Mouse (Mus musculus) ES-Bruce4 (cell line): ENCODE measurements around the gene Pdcd1lg2. TPM values are rescaled to one million over a fixed set of nuclear protein-coding genes. Genes with fewer than 3 reads are reported as not detected.

Source experiments
- H3K27ac ChIP-seq: 2 replicates; pipeline ENCODE4 v1.5.1; 2012; ENCODE audit warnings: low read length, inconsistent platforms; ENCODE audit not compliant: insufficient read depth
- H3K27me3 ChIP-seq: 2 replicates; pipeline ENCODE4 v1.6.1; 2012; ENCODE audit warnings: mild to moderate bottlenecking, low read length, inconsistent platforms; ENCODE audit not compliant: control insufficient read depth, poor library complexity, insufficient read depth, severe bottlenecking
- H3K36me3 ChIP-seq: 2 replicates; pipeline ENCODE4 v1.6.1; 2012; ENCODE audit warnings: inconsistent platforms, mild to moderate bottlenecking, low read length, moderate library complexity; ENCODE audit not compliant: control insufficient read depth, poor library complexity, insufficient read depth, severe bottlenecking
- H3K4me1 ChIP-seq: one replicate; pipeline ENCODE4 v1.8.1; 2011; ENCODE audit warnings: low read length; ENCODE audit not compliant: control insufficient read depth, insufficient read depth
- H3K4me3 ChIP-seq: 2 replicates; pipeline ENCODE4 v1.5.1; 2011; ENCODE audit warnings: low read depth, mild to moderate bottlenecking, low read length
- H3K9ac ChIP-seq: 2 replicates; pipeline ENCODE4 v1.6.1; 2012; ENCODE audit warnings: low read depth, mild to moderate bottlenecking, inconsistent platforms; ENCODE audit not compliant: poor library complexity, severe bottlenecking
- H3K9me3 ChIP-seq: replicated peaks from 2 replicates; pipeline ENCODE4 v1.6.1; 2012; ENCODE audit warnings: mild to moderate bottlenecking, low read length, inconsistent platforms; ENCODE audit not compliant: control insufficient read depth, poor library complexity, insufficient read depth, severe bottlenecking
- CTCF ChIP-seq: IDR thresholded peaks from one replicate; pipeline ENCODE4 v1.8.1; 2011; ENCODE audit warnings: low read depth, low read length
- EP300 ChIP-seq: IDR thresholded peaks from 2 replicates; pipeline ENCODE4 v1.6.1; 2011; ENCODE audit warnings: low read depth, low read length; ENCODE audit not compliant: insufficient read depth
- POLR2A ChIP-seq: IDR thresholded peaks from one replicate; pipeline ENCODE4 v1.8.1; 2011; ENCODE audit warnings: low read length; ENCODE audit not compliant: insufficient read depth
- polyA plus RNA-seq: library from polyadenylated mRNA; stranded (reverse); fragments of >200 nt; gene quantifications from 2 replicates; pipeline ENCODE4 v1.2.4, GENCODE M21; 2011; ENCODE audit warnings: low read depth; ENCODE audit not compliant: missing spikeins, insufficient read depth, insufficient read length

Gene Pdcd1lg2
- polyA plus RNA-seq, 1 experiment: not detected

GRCm38 (mm10) chr19:29430516-29430915 lies 19.8 kb downstream of the Pdcd1lg2 start:
- Histone ChIP-seq H3K4me1 (no peaks in the 10 kb centered on the region), H3K27ac (no peak overlapping the region), H3K36me3 (no peaks in the 10 kb centered on the region), H3K9ac (no peak overlapping the region), H3K4me3 (no peak overlapping the region), H3K9me3 (no peaks in the 10 kb centered on the region), H3K27me3 (no peaks in the 10 kb centered on the region)
- TF ChIP-seq EP300 (no peak), POLR2A (no peak), CTCF (no peak)

- Histone ChIP-seq H3K27me3 (no peaks in the 10 kb centered on the region), H3K36me3 (no peaks in the 10 kb centered on the region), H3K9me3 (no peaks in the 10 kb centered on the region), H3K9ac (no peak overlapping the region), H3K4me1 (no peaks in the 10 kb centered on the region), H3K4me3 (no peak overlapping the region), H3K27ac (no peak overlapping the region)
- TF ChIP-seq POLR2A: no peak
- no peak for TF ChIP-seq CTCF
- no peak for TF ChIP-seq EP300
These were observed 20.2 kb downstream of the Pdcd1lg2 start for GRCm38 (mm10) chr19:29430953-29431352.

DNA sequence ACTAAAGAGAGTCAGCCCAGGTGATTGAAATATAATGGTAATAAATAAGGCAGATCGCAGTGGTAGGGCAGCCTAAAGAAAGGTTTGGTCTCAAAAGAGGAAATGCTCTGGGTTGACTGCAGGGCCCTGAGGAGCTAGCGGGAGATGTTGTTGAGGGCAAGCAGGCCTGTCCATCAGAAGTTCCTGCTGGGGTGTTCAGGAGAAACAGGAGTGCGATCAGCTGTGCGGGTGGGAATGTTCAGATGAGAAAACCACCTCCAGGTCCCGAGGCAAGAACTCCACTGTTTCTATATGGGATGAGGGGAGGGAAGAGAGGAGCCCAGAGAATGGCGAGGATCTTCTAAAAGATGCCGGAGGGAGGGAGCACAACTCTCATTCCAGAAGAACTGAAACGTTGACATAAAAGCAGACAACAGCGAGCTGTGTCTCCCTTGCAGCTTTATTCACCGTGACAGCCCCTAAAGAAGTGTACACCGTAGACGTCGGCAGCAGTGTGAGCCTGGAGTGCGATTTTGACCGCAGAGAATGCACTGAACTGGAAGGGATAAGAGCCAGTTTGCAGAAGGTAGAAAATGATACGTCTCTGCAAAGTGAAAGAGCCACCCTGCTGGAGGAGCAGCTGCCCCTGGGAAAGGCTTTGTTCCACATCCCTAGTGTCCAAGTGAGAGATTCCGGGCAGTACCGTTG lies 26.2 kb downstream of the Pdcd1lg2 start:
- no peaks in the 10 kb centered on the region for H3K4me1 ChIP-seq
- no peaks in the 10 kb centered on the region for H3K9me3 ChIP-seq
- no peak for TF ChIP-seq POLR2A
- no peak overlapping the region for H3K9ac ChIP-seq
- H3K36me3 ChIP-seq: no peaks in the 10 kb centered on the region
- H3K27ac ChIP-seq: no peak overlapping the region
- no peak overlapping the region for H3K4me3 ChIP-seq
- H3K27me3 ChIP-seq: no peaks in the 10 kb centered on the region

GRCm38 (mm10) chr19:29437849-29438248 lies 27.1 kb downstream of the Pdcd1lg2 start:
- no peak for TF ChIP-seq POLR2A
- Histone ChIP-seq H3K9ac (no peak overlapping the region), H3K9me3 (no peaks in the 10 kb centered on the region), H3K4me3 (no peak overlapping the region), H3K27ac (no peak overlapping the region), H3K4me1 (no peaks in the 10 kb centered on the region), H3K27me3 (peaks cover 2% of the 10 kb centered on the region; the same call in 1 of the 2 replicates), H3K36me3 (no peaks in the 10 kb centered on the region)

- no peaks in the 10 kb centered on the region for H3K36me3 ChIP-seq
- H3K9me3 ChIP-seq: no peaks in the 10 kb centered on the region
- TF ChIP-seq POLR2A (no peak), EP300 (no peak), CTCF (no peak)
These were observed 28.5 kb downstream of the Pdcd1lg2 start for GRCm38 (mm10) chr19:29439242-29439641.

GRCm38 (mm10) chr19:29442492-29442891 lies 31.8 kb downstream of the Pdcd1lg2 start:
- no peak for TF ChIP-seq CTCF
- TF ChIP-seq POLR2A: no peak
- no peak for TF ChIP-seq EP300
- Histone ChIP-seq H3K4me3 (no peak overlapping the region), H3K36me3 (no peaks in the 10 kb centered on the region), H3K4me1 (no peaks in the 10 kb centered on the region), H3K9ac (no peak overlapping the region), H3K27me3 (peaks cover 2% of the 10 kb centered on the region; the same call in 1 of the 2 replicates), H3K27ac (no peak overlapping the region), H3K9me3 (no peaks in the 10 kb centered on the region)

More at GRCm38 (mm10) chr19:29439242-29439641, 28.5 kb downstream of the Pdcd1lg2 start:
- Histone ChIP-seq H3K4me1 (no peaks in the 10 kb centered on the region), H3K27me3 (peaks cover 2% of the 10 kb centered on the region; the same call in 1 of the 2 replicates), H3K27ac (no peak overlapping the region), H3K9ac (no peak overlapping the region), H3K4me3 (no peak overlapping the region)
